In genomic region chr3:66373807-66374575, GRCm38 (mm10) we compare ENCODE assay signal across 26 mouse cellular contexts.
DNase-seq lines count a peak whose midpoint lies in the region; ATAC-seq and TF ChIP-seq lines count a peak whose summit lies in the region.
"Had no signal": no experiment of that assay in that cellular context is flagged by ENCODE, and none has a peak within 500 bp of the region (broad histone marks: within the 10 kb centered on the region; RNA-seq: fewer than 3 reads in every experiment).

No protein-coding gene starts in this region.

- no peaks in the 10 kb centered on the region for H3K27me3 ChIP-seq in embryonic facial prominence, embryonic 12.5 days
- no peaks in the 10 kb centered on the region for H3K27me3 ChIP-seq in limb, embryonic 13.5 days
- no peaks in the 10 kb centered on the region for H3K27me3 ChIP-seq in kidney, embryonic 15.5 days
- H3K27me3 ChIP-seq in lung, postnatal 0 days (replicated peaks; ENCODE audit: insufficient read depth, low read length): no peaks in the 10 kb centered on the region
- H3K27me3 ChIP-seq: heart, embryonic 15.5 days; intestine, embryonic 15.5 days; midbrain, embryonic 13.5 days; neural tube, embryonic 13.5 days had no signal

- DNase-seq in embryo, embryonic 10.5 days (ENCODE audit: low spot score): peak; percentile 24
- DNase-seq in embryo, embryonic 10 days (ENCODE audit: low spot score): no peak
- DNase-seq in fibroblast of lung, adult 2 months (ENCODE audit: low read depth): peak; percentile 28
- DNase-seq in layer of hippocampus, adult 9-11 months: no peak
- no peak for DNase-seq in lung, postnatal 0 days (ENCODE audit: low spot score)
- DNase-seq: cerebellum, adult 2 months; cerebellum, postnatal 36 days; forebrain, postnatal 0 days; gastrocnemius, postnatal 14 days; kidney, adult 8-10 months; kidney, postnatal 10 days; liver, postnatal 0 days; right cerebral cortex, postnatal 4 days; thymus, adult 2 months; thymus, postnatal 36 days had no signal

- TF ChIP-seq CTCF in lung, postnatal 0 days (IDR thresholded peaks at IDR 0.05): no peak

- H3K9ac ChIP-seq in embryonic facial prominence, embryonic 12.5 days: no peak overlapping the region
- no peak overlapping the region for H3K9ac ChIP-seq in limb, embryonic 13.5 days
- no peak overlapping the region for H3K9ac ChIP-seq in kidney, embryonic 15.5 days
- H3K9ac ChIP-seq in lung, postnatal 0 days (replicated peaks; ENCODE audit: low read depth): no peak overlapping the region
- H3K9ac ChIP-seq: forebrain, postnatal 0 days; heart, embryonic 15.5 days; intestine, embryonic 15.5 days; liver, postnatal 0 days; midbrain, embryonic 13.5 days; neural tube, embryonic 13.5 days had no signal

- H3K4me1 ChIP-seq in embryonic facial prominence, embryonic 12.5 days: peaks cover 21% of the 10 kb centered on the region; the same call in 1 of the 2 replicates
- peaks cover 41% of the 10 kb centered on the region for H3K4me1 ChIP-seq in limb, embryonic 13.5 days
- H3K4me1 ChIP-seq in kidney, embryonic 15.5 days: no peaks in the 10 kb centered on the region
- H3K4me1 ChIP-seq in lung, postnatal 0 days (ENCODE audit: insufficient read depth, low read depth, low read length): no peaks in the 10 kb centered on the region
- H3K4me1 ChIP-seq: heart, embryonic 10.5 days; heart, embryonic 15.5 days; intestine, embryonic 15.5 days; midbrain, embryonic 13.5 days had no signal

- H3K4me2 ChIP-seq in embryonic facial prominence, embryonic 12.5 days (replicated peaks): no peak overlapping the region
- no peak overlapping the region for H3K4me2 ChIP-seq in limb, embryonic 13.5 days (replicated peaks)
- H3K4me2 ChIP-seq in kidney, embryonic 15.5 days: no peak overlapping the region
- no peak overlapping the region for H3K4me2 ChIP-seq in lung, postnatal 0 days (replicated peaks; ENCODE audit: low read depth, low read length)
- H3K4me2 ChIP-seq: heart, embryonic 15.5 days; intestine, embryonic 15.5 days; liver, embryonic 11.5 days; midbrain, embryonic 13.5 days; neural tube, embryonic 13.5 days had no signal

- H3K9me3 ChIP-seq in embryonic facial prominence, embryonic 12.5 days: no peaks in the 10 kb centered on the region
- no peaks in the 10 kb centered on the region for H3K9me3 ChIP-seq in limb, embryonic 13.5 days
- H3K9me3 ChIP-seq in kidney, embryonic 15.5 days (replicated peaks): no peaks in the 10 kb centered on the region
- H3K9me3 ChIP-seq in lung, postnatal 0 days (ENCODE audit: low read length): no peaks in the 10 kb centered on the region
- H3K9me3 ChIP-seq: heart, embryonic 10.5 days; heart, embryonic 15.5 days; intestine, embryonic 15.5 days; midbrain, embryonic 13.5 days; neural tube, embryonic 13.5 days had no signal

- peak overlapping the region; percentile 57; the same call in 1 of the 2 replicates for H3K27ac ChIP-seq in embryonic facial prominence, embryonic 12.5 days
- peak overlapping the region; percentile 22; the same call in 1 of the 2 replicates for H3K27ac ChIP-seq in limb, embryonic 13.5 days
- no peak overlapping the region for H3K27ac ChIP-seq in kidney, embryonic 15.5 days
- no peak overlapping the region for H3K27ac ChIP-seq in lung, postnatal 0 days (ENCODE audit: low read length)
- H3K27ac ChIP-seq: heart, embryonic 10.5 days; heart, embryonic 15.5 days; intestine, embryonic 15.5 days; macrophage; midbrain, embryonic 13.5 days; neural tube, embryonic 13.5 days had no signal

- H3K4me3 ChIP-seq in embryonic facial prominence, embryonic 12.5 days: no peak overlapping the region
- no peak overlapping the region for H3K4me3 ChIP-seq in limb, embryonic 13.5 days
- no peak overlapping the region for H3K4me3 ChIP-seq in kidney, embryonic 15.5 days (replicated peaks)
- no peak overlapping the region for H3K4me3 ChIP-seq in lung, postnatal 0 days (ENCODE audit: low read depth, low read length)
- H3K4me3 ChIP-seq: heart, embryonic 10.5 days; heart, embryonic 15.5 days; intestine, embryonic 15.5 days; midbrain, embryonic 13.5 days; neural tube, embryonic 13.5 days had no signal

- no peaks in the 10 kb centered on the region for H3K36me3 ChIP-seq in embryonic facial prominence, embryonic 12.5 days
- no peaks in the 10 kb centered on the region for H3K36me3 ChIP-seq in limb, embryonic 13.5 days
- H3K36me3 ChIP-seq in kidney, embryonic 15.5 days: no peaks in the 10 kb centered on the region
- no peaks in the 10 kb centered on the region for H3K36me3 ChIP-seq in lung, postnatal 0 days (ENCODE audit: insufficient read depth, low read length)
- H3K36me3 ChIP-seq: heart, embryonic 10.5 days; heart, embryonic 15.5 days; intestine, embryonic 15.5 days; midbrain, embryonic 13.5 days; neural tube, embryonic 13.5 days had no signal

- no peak for TF ChIP-seq EP300 in lung, postnatal 0 days (IDR thresholded peaks at IDR 0.05)

- WGBS in embryonic facial prominence, embryonic 12.5 days: 36% methylated on average over 8 of the region's 8 CpGs
- 25% methylated on average over 8 of the region's 8 CpGs for WGBS in limb, embryonic 13.5 days
- WGBS in kidney, embryonic 15.5 days: 73% methylated on average over 8 of the region's 8 CpGs
- 69% methylated on average over 8 of the region's 8 CpGs for WGBS in lung, postnatal 0 days

- peak; percentile 70; the same call in 1 of the 2 replicates for ATAC-seq in embryonic facial prominence, embryonic 12.5 days (ENCODE audit: insufficient number of reproducible peaks, insufficient read depth, low FRiP score, low TSS enrichment)
- ATAC-seq in limb, embryonic 13.5 days (ENCODE audit: low FRiP score, low read depth): peak; percentile 74; the same call in 1 of the 2 replicates
- no peak for ATAC-seq in kidney, embryonic 15.5 days (replicated peaks; ENCODE audit: low FRiP score)
- ATAC-seq in lung, postnatal 0 days: no peak
- ATAC-seq: forebrain, postnatal 0 days; hindbrain, embryonic 16.5 days; intestine, embryonic 15.5 days; liver, postnatal 0 days; midbrain, embryonic 13.5 days had no signal

Comparison
In these comparisons a context has a peak if more than half of its experiments do, and no peak if none do; other contexts are left out.
1. DNase-seq: peak in embryo, embryonic 10.5 days (single experiment) and fibroblast of lung, adult 2 months (single experiment); none in embryo, embryonic 10 days (single experiment), layer of hippocampus, adult 9-11 months (single experiment) and lung, postnatal 0 days (single experiment).
2. ATAC-seq: peak in embryonic facial prominence, embryonic 12.5 days (single experiment) and limb, embryonic 13.5 days (single experiment); none in kidney, embryonic 15.5 days (single experiment) and lung, postnatal 0 days (single experiment).
3. H3K27ac ChIP-seq: peak in embryonic facial prominence, embryonic 12.5 days (single experiment) and limb, embryonic 13.5 days (single experiment); none in kidney, embryonic 15.5 days (single experiment) and lung, postnatal 0 days (single experiment).